Mouse (Mus musculus) kidney, adult 2 months (tissue): ENCODE measurements around the gene Relch. TPM values are rescaled to one million over a fixed set of nuclear protein-coding genes. Genes with fewer than 3 reads are reported as not detected.

Source experiments
- DNase-seq: peaks from one replicate; pipeline ENCODE4 v3.0.0; 2021
- H3K27ac ChIP-seq: fragments of 200-500 bp; 2 replicates; pipeline ENCODE4 v1.5.1; 2012; ENCODE audit warnings: low read depth, low read length, control low read depth, inconsistent platforms; ENCODE audit not compliant: insufficient read depth
- H3K27me3 ChIP-seq: fragments of 200-500 bp; replicated peaks from 2 replicates; pipeline ENCODE4 v1.6.1; 2012; ENCODE audit warnings: mild to moderate bottlenecking, moderate library complexity, low read length, inconsistent platforms; ENCODE audit not compliant: control insufficient read depth, insufficient read depth
- H3K36me3 ChIP-seq: fragments of 200-500 bp; 2 replicates; pipeline ENCODE4 v1.6.1; 2012; ENCODE audit warnings: mild to moderate bottlenecking, moderate library complexity, low read length, inconsistent platforms; ENCODE audit not compliant: control insufficient read depth, insufficient read depth
- H3K4me1 ChIP-seq: fragments of 200-500 bp; 2 replicates; pipeline ENCODE4 v1.6.1; 2011; ENCODE audit warnings: low read length; ENCODE audit not compliant: control insufficient read depth, insufficient read depth
- H3K4me3 ChIP-seq: fragments of 200-500 bp; 2 replicates; pipeline ENCODE4 v1.5.1; 2011; ENCODE audit warnings: mild to moderate bottlenecking, low read depth, low read length, control low read depth; ENCODE audit not compliant: insufficient read depth
- CTCF ChIP-seq: fragments of 200-500 bp; conservative IDR thresholded peaks from 2 replicates; pipeline ENCODE4 v1.5.1; 2011; ENCODE audit warnings: low read depth, mild to moderate bottlenecking, control low read depth, low read length, moderate library complexity, mixed read lengths; ENCODE audit not compliant: insufficient read depth, insufficient read length
- POLR2A ChIP-seq: fragments of 200-500 bp; IDR thresholded peaks from one replicate; pipeline ENCODE4 v1.6.1; 2011; ENCODE audit warnings: low read depth, low read length, control low read depth
- WGBS: fragments of 180-500 bp; shearing (Covaris S2); methylation state at CpG from one replicate; pipeline ENCODE4 v1.1.7; 2018; 5-methylcytosine and 5-hydroxymethylcytosine counted together
- polyA plus RNA-seq: library from polyadenylated mRNA; depleted of rRNA; stranded (reverse); fragments of >200 nt; gene quantifications from 2 replicates; pipeline ENCODE4 v1.2.3, GENCODE M21; 2012

The Relch gene
- polyA plus RNA-seq, 1 experiment = 14.3 TPM

GRCm38 (mm10) chr1:105663962-105664812 is 526 bp downstream of the Relch start:
- peak; percentile 14 for DNase-seq
- Histone ChIP-seq H3K36me3 (no peaks in the 10 kb centered on the region), H3K27ac (peak overlapping the region; percentile 86), H3K27me3 (no peaks in the 10 kb centered on the region), H3K4me3 (peak overlapping the region; percentile 100), H3K4me1 (peaks cover 2% of the 10 kb centered on the region; the same call in 1 of the 2 replicates)
- no peak for TF ChIP-seq CTCF
- no peak for TF ChIP-seq POLR2A
- WGBS = under 1% methylated on average over 68 of the region's 68 CpGs

- H3K4me1 ChIP-seq = no peaks in the 10 kb centered on the region
- no peak overlapping the region for H3K27ac ChIP-seq
- no peaks in the 10 kb centered on the region for H3K27me3 ChIP-seq
- TF ChIP-seq CTCF (no peak), POLR2A (no peak)
- no peak overlapping the region for H3K4me3 ChIP-seq
- no peak for DNase-seq
- H3K36me3 ChIP-seq = no peaks in the 10 kb centered on the region
Observed at GRCm38 (mm10) chr1:105669700-105670099, 6.0 kb downstream of the Relch start.

- no peaks in the 10 kb centered on the region for H3K27me3 ChIP-seq
- H3K27ac ChIP-seq = no peak overlapping the region
- no peak overlapping the region for H3K4me3 ChIP-seq
- H3K36me3 ChIP-seq = no peaks in the 10 kb centered on the region
- DNase-seq = peak; percentile 38
- H3K4me1 ChIP-seq = no peaks in the 10 kb centered on the region
- TF ChIP-seq CTCF (no peak), POLR2A (no peak)
- WGBS = 53% methylated on average over 2 of the region's 2 CpGs
Observed at GRCm38 (mm10) chr1:105674763-105675162, 11.1 kb downstream of the Relch start.

DNA sequence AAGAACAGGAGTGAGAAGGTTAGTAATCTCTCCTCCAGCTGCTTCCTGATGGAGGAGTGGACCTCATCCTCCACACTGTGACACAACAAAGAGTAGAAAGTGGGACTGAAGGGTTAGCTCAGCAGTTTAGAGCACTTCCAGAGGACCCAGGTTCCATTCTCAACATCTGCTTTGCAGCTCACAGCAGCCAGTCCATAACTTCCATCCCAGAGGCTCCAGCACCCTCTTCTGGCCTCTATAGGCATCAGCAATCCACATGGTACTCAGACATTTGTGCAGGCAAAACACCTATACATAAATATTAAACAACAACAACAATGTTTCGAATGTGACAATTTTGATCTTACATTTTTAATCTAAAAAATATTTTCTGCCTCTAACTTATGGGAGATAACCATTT is 16.9 kb downstream of the Relch start:
- TF ChIP-seq POLR2A (no peak), CTCF (peak; percentile 80)
- 88% methylated on average over 1 of the region's 1 CpGs for WGBS
- peak; percentile 42 for DNase-seq
- Histone ChIP-seq H3K36me3 (no peaks in the 10 kb centered on the region), H3K4me3 (no peak overlapping the region), H3K27ac (no peak overlapping the region), H3K4me1 (no peaks in the 10 kb centered on the region), H3K27me3 (no peaks in the 10 kb centered on the region)

GRCm38 (mm10) chr1:105685501-105685900 is 21.8 kb downstream of the Relch start:
- TF ChIP-seq CTCF (no peak), POLR2A (no peak)
- Histone ChIP-seq H3K27me3 (no peaks in the 10 kb centered on the region), H3K4me1 (no peaks in the 10 kb centered on the region), H3K36me3 (no peaks in the 10 kb centered on the region), H3K27ac (no peak overlapping the region), H3K4me3 (no peak overlapping the region)
- no peak for DNase-seq
- 91% methylated on average over 3 of the region's 3 CpGs for WGBS

- Histone ChIP-seq H3K27ac (no peak overlapping the region), H3K4me3 (no peak overlapping the region), H3K36me3 (peaks cover 1% of the 10 kb centered on the region; the same call in 1 of the 2 replicates), H3K27me3 (no peaks in the 10 kb centered on the region), H3K4me1 (no peaks in the 10 kb centered on the region)
- no peak for DNase-seq
- WGBS = 85% methylated on average over 2 of the region's 2 CpGs
- no peak for TF ChIP-seq POLR2A
- no peak for TF ChIP-seq CTCF
Observed at GRCm38 (mm10) chr1:105695581-105695980, 31.9 kb downstream of the Relch start.

- no peak for TF ChIP-seq CTCF
- TF ChIP-seq POLR2A = no peak
Observed at GRCm38 (mm10) chr1:105700984-105701530, 37.4 kb downstream of the Relch start.

More at GRCm38 (mm10) chr1:105700984-105701530, 37.4 kb downstream of the Relch start:
- no peaks in the 10 kb centered on the region for H3K4me1 ChIP-seq
- no peaks in the 10 kb centered on the region for H3K27me3 ChIP-seq
- DNase-seq = no peak
- H3K4me3 ChIP-seq = no peak overlapping the region
- WGBS = 84% methylated on average over 4 of the region's 4 CpGs
- no peak overlapping the region for H3K27ac ChIP-seq
- H3K36me3 ChIP-seq = no peaks in the 10 kb centered on the region; the same call in 1 of the 2 replicates
